Mouse (Mus musculus) liver, embryonic 14.5 days (tissue): ENCODE results near the gene Mrgprh.

ENCODE experiments used
- CTCF ChIP-seq: IDR thresholded peaks from 2 replicates; pipeline ENCODE4 v1.5.1; 2016; ENCODE audit warnings: antibody characterized with exemption, low read depth, control low read depth
- EP300 ChIP-seq: IDR thresholded peaks from 2 replicates; pipeline ENCODE4 v1.6.1; 2016; ENCODE audit warnings: antibody characterized with exemption, low read depth

GRCm38 (mm10) chr17:12859006-12859520 is 16.8 kb upstream of the Mrgprh start:
- TF ChIP-seq EP300 (no peak), CTCF (no peak)
